Mouse (Mus musculus) megakaryocyte, embryonic 14.5 days (primary cell): ENCODE measurements around the gene Ovca2.

Experiments
- FLI1 ChIP-seq: IDR thresholded peaks from 2 replicates; pipeline ENCODE4 v1.6.1; 2012; ENCODE audit warnings: low read length, inconsistent platforms, mixed read lengths
- GATA1 ChIP-seq: IDR thresholded peaks from 3 replicates; pipeline ENCODE4 v1.6.1; 2012; ENCODE audit warnings: mixed read lengths, low read length, inconsistent platforms, borderline replicate concordance

- TF ChIP-seq GATA1 (no peak), FLI1 (no peak)
These were observed 52.3 kb downstream of the Ovca2 start for GRCm38 (mm10) chr11:75126384-75126783.
